Mouse (Mus musculus) kidney, adult 10 weeks (tissue): Measurements from ENCODE around the gene Spata25. TPM values are rescaled to one million over a fixed set of nuclear protein-coding genes. Genes with fewer than 3 reads are reported as not detected.

Experiments used
- polyA plus RNA-seq: library from polyadenylated mRNA; stranded (reverse); fragments of 350-450 nt; fragmentation: Illumina TruSeq; extraction: RNeasy Lipid Tissue Mini Kit (QIAGEN cat#74804); gene quantifications from one replicate; pipeline ENCODE4 v1.2.3, GENCODE M21; 2014; ENCODE audit warnings: low read depth, low replicate concordance

The Spata25 gene
- polyA plus RNA-seq: not detected

DNA sequence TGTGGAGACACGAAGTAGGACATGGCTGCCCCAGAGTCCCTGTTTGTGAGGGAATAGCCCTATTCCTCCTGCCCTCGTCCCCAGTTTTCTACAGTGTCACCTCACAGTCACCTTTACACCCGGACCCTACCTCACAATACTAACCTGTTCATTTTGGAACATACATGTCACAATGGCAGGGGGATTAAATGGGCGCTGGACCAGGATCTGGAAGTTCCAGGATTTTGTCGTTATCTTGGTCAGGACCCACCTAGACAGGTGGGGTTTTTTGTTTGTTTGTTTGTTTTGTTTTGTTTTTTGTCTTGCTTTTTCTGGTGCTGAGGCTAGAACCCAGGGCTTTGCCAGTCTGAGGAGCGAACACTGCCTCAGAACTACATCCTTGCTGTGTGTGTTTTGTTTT lies at the start of gene Spata25:
TSS of gene Spata25 (minus strand) at position 101 of the 400 bp plus-strand sequence.

DNA sequence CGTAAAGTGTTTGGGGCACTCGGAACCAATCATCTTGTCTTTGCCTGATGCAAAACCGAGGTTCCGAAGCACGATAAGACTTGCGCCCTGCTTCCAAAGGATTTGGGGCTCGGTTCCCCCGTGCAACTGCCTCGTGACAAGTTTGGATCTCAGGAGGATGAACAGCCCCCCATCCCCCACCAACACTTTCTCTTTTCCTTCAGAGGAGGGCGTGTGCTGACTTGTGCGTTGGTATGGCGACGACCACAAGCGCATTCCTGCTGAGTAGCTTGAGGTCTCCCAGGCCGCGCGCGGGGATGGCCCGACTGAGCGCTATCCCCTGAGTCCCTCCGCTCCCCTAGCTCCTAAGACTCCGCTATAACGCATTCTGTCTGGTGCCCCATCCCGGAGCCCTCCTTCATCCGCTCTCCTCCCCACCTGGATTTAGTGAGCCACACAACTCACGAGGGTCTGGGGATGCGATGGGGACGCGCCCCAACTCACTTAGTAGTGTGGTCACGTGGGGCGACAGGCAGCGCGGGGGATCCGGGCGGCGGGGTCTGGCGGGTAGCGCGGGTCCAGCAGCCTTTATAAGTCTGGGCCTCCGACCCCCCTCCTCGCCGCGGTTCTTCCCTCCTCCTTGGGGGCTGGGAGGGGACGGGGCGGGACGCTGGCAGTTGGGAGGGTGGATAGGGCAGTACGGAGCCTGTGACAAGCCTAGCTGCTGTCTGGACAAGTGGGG lies 28.9 kb upstream of the Spata25 start, which contains the start of gene Pltp:
TSS of gene Pltp (minus strand) at position 611 of the 721 bp plus-strand sequence.

DNA sequence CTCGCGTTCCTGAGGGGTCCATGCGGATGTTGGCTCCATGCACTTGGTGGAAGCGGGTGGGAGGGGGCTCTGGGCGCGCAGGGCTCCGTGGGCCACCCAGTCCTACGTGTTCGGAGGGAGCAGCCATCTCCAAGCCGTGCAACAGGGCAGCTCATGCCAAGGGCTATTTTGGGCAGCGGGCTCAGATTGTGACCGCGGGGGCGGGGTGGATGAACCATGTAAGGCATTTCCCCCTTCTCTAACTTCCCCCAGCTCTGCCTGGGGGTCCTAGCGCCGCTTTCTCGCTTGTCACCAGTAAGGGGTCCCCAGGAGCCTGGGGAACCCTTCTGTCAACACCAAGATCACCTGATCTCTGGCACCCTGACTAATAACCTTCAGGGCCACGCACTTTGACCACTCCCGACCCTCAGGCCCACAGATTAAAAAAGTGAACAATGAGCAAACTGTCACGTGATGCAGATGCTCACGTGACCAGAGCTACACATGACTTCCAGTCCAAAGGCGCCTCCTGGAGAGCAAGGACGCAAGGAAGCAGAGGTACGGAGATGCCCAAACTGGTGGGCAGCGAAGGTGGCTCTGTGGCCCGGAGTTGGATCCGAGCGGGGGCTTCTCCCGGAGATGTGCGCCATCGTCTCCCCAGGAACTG lies 5.1 kb upstream of the Spata25 start, which contains the start of gene Neurl2:
TSS of gene Neurl2 (minus strand) at position 143 of the 646 bp plus-strand sequence.

DNA sequence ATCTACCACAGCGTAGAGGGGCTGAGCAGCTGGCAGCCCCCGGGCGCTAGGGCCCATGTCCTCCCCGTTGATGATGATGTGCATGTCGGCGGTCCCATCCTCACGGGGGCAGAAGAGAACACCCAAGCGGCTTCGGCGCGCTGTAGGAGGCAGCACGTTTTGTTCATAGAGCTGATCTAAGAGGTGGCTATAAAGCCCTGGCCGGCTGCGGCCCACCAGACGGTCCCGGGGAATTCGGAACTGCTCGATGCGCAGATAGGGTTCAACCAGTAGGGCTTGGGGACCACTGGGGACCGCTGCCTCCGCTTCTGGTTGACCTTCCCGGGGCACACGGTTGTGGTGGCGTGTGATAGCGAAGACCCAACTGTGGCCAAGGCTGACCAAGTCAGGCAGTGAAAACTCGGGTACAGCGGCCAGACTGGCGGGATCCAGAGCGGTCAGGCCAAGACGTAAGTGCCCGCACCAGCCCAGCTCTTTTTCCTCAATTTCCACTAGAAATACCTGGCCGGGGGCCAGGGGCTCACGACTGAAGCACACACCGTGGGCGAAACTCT lies 4.5 kb upstream of the Spata25 start, which contains the start of gene Ctsa:
TSS of gene Ctsa (plus strand) at position 126 of the 554 bp plus-strand sequence.

DNA sequence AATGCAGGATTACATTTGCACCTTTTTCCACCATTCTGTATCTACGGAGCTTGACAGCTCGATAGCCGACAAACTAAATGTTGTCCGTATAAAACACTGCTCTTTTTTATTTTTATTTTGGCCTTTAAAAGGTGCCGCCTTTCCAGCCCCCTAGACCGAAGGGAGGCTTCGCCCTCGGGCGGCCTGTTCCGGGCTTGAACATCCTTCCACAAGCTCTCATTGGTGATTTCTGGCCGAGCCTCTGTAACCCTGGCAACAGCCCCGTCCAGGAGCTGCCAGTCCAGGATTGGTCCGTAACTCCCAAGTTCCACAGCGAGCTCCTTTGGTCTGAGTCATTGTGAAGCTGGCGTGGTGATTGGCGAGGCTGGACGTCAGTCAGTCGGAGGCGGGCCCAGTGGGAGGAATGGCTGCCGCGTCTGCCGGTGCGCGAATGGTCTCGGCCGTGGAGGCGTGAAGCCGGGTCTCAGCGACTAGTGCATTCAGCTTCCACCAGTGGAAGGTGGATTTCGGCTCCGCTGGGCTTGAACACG lies 5.6 kb downstream of the Spata25 start, which contains the start of gene Zswim1:
TSS of gene Zswim1 (plus strand) at position 51 of the 530 bp plus-strand sequence.

DNA sequence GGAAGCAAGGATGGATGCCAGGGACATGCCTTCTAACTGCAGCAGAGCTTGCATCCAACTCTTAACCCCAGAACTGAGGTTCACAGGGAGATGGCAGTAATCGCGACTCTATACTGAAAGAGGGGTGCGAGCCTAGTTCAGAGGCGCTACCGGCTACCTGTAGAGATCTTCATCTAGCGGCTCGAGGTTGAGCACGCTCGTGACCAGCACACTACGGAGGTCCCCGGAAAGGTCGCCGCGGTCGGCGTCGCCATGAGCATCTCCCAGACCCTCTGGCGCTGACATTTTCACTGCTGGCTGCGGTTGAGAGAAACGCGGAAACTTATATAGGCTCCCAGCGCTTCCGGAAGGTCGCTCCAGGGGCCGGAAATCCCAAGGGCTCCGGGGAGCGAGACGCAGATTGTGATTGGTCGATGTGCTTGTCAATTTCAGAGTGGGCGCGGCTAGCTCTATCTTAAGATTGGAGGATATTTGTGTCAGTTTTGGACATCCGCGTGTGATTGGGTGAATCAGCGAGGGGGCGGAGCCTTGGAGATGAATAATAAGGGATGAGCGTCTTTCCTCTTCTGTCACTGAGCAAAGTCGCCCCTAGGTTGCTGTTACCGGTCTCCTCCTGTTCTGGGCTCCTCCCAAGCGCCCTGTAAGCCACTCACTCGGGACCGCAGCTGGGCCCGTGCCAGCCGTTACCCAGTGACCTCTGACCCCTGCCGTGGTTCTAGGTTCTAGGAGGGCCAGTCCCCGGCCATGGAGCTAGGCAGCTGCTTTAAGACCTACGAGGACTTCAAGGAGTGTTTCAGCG lies 23.6 kb downstream of the Spata25 start, which contains the start of the genes Acot8 and Zswim3:
TSS of gene Acot8 (minus strand) at position 350 of the 799 bp plus-strand sequence.
TSS of gene Zswim3 (plus strand) at position 566 of the 799 bp plus-strand sequence.

DNA sequence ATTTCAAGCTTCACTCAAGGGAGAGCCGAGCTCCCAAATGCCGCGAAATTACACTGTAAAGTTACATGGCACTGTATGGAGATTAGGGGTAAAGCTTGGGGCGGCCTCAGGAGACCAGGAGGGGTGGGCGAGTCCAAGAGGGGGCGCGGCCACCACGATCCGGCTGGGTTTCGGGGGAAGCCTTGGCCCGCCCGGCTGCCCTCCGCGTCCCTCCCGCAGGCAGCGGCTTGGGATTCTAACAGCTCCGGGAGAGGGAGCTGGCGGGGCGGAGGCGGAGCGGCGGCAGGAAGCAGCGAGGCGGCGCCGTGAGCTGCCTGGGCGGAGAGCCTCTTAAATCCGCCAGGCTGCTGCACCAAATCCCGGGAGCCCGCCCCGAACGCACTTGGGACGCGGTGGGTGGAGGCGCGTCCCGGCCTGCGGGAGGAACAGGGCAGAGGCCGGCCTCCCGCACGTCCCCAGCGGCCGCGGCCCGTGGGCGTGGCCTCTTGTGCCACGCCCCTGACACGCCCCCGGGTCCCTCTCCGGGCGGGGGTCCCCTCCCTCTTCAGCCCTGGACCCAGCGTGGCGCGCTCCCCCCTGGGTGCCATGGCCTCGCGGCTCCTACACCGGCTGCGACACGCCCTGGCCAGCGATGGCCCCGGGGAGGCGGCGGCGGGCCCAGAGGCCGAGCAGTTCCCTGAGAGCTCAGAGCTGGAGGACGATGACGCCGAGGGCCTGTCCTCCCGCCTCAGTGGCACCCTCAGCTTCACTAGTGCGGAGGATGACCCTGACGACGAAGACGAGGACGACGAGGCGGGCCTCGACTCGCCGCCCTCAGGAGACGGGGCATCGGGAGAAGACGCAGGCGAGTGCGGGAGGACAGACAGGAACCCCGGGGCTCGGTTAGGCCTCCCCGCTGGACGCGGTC lies 42.6 kb downstream of the Spata25 start, which contains the start of gene Snx21:
TSS of gene Snx21 (plus strand) at position 343 of the 907 bp plus-strand sequence.

DNA sequence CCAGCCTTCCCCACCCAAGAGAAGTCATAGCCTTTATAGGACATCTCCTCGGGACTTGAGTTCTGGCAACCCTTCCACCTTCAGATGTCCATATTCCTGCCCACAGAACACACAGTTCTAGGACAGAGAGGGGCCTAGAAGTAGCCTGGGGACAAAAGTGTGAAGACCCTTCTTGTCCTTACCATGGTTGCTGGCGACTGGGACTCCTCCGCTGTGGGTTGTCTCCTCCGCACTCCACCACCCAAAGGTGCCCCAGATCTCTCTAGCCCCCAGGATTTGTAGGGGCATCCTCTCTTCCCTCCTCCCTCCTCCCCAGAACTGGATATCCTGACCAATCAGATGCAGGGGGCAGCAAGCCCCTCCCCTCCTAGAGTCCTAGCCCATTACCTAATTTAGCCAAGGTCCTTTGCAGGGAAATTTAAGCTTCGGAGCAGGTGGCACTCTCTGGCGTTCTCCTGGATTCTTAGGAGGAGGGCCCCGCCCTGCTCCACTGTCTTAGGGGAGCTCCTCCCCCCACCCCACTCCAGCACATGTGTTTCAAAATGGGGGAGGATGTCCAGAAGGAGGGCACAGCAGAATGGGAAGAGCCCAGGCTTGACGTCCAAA lies 48.8 kb downstream of the Spata25 start, which contains the start of gene Tnnc2:
TSS of gene Tnnc2 (minus strand) at position 487 of the 606 bp plus-strand sequence.

Other genes with a start within 250 kb of the Spata25 start
- gene Wfdc6a, start 243.1 kb downstream of the Spata25 start, polyA plus RNA-seq: not detected
- gene Eppin, start 234.9 kb downstream of the Spata25 start, polyA plus RNA-seq: not detected
- not detected for gene Wfdc6b, start 215.0 kb downstream of the Spata25 start, polyA plus RNA-seq
- not detected for gene Wfdc8, start 214.9 kb downstream of the Spata25 start, polyA plus RNA-seq
- gene Wfdc16, start 189.7 kb downstream of the Spata25 start, polyA plus RNA-seq: 37.6 TPM
- gene Wfdc10, start 172.5 kb downstream of the Spata25 start, polyA plus RNA-seq: not detected
- not detected for gene Wfdc9, start 172.0 kb downstream of the Spata25 start, polyA plus RNA-seq
- gene Wfdc11, start 154.4 kb downstream of the Spata25 start, polyA plus RNA-seq: not detected
- gene Wfdc13, start 143.4 kb downstream of the Spata25 start, polyA plus RNA-seq: not detected
- not detected for gene Spint4, start 130.0 kb downstream of the Spata25 start, polyA plus RNA-seq
- not detected for gene Spint5, start 113.2 kb downstream of the Spata25 start, polyA plus RNA-seq
- 1.2 TPM for gene Wfdc3, start 82.6 kb downstream of the Spata25 start, polyA plus RNA-seq
- gene Dnttip1, start 82.6 kb downstream of the Spata25 start, polyA plus RNA-seq: 2.1 TPM
- gene Ube2c, start 58.6 kb downstream of the Spata25 start, polyA plus RNA-seq: 1.3 TPM
- not detected for gene Tnnc2, start 48.6 kb downstream of the Spata25 start, polyA plus RNA-seq
- gene Snx21, start 42.7 kb downstream of the Spata25 start, polyA plus RNA-seq: 1.1 TPM
- 1.7 TPM for gene Acot8, start 23.7 kb downstream of the Spata25 start, polyA plus RNA-seq
- gene Zswim3, start 23.4 kb downstream of the Spata25 start, polyA plus RNA-seq: 1.5 TPM
- 3.4 TPM for gene Zswim1, start 5.9 kb downstream of the Spata25 start, polyA plus RNA-seq
- 52.2 TPM for gene Ctsa, start 4.3 kb upstream of the Spata25 start, polyA plus RNA-seq
- gene Neurl2, start 4.9 kb upstream of the Spata25 start, polyA plus RNA-seq: not detected
- gene Pltp, start 29.2 kb upstream of the Spata25 start, polyA plus RNA-seq: 0.44 TPM
- gene Pcif1, start 50.8 kb upstream of the Spata25 start, polyA plus RNA-seq: 4.1 TPM
- gene Zfp335, start 83.2 kb upstream of the Spata25 start, polyA plus RNA-seq: 0.16 TPM
- gene Mmp9, start 112.2 kb upstream of the Spata25 start, polyA plus RNA-seq: 0.40 TPM
- 1.7 TPM for gene Slc12a5, start 132.3 kb upstream of the Spata25 start, polyA plus RNA-seq
- 9.3 TPM for gene Ncoa5, start 206.3 kb upstream of the Spata25 start, polyA plus RNA-seq
- gene Cd40, start 227.1 kb upstream of the Spata25 start, polyA plus RNA-seq: 0.49 TPM